Mouse (Mus musculus) forebrain, postnatal 0 days (tissue): ENCODE measurements at regions not wholly inside any gene's neighbourhood (a gene's known extent, or its start where the extent isn't known, plus 50 kb on each side); places are given as distances from the start of the nearest gene placed in this dataset.

Experiments
- ATAC-seq: fragments of 200-750 bp; cut with Nextera tagmentation; 2 replicates; pipeline ENCODE4 v1.8.0; 2017; ENCODE audit warnings: mild to moderate bottlenecking, moderate library complexity
- DNase-seq: peaks from one replicate; pipeline ENCODE4 v3.0.0-alpha.2; 2015
- H3K27ac ChIP-seq: fragments of 300-500 bp; sonication (generic); 2 replicates; pipeline ENCODE4 v1.5.1; 2014; ENCODE audit warnings: low read depth, mild to moderate bottlenecking, antibody characterized with exemption, low read length, moderate library complexity, mixed read lengths
- H3K27me3 ChIP-seq: fragments of 300-500 bp; sonication (generic); 2 replicates; pipeline ENCODE4 v1.6.1; 2014; ENCODE audit warnings: mild to moderate bottlenecking, low read length, mixed read lengths; ENCODE audit not compliant: insufficient read depth
- H3K36me3 ChIP-seq: fragments of 300-500 bp; sonication (generic); 2 replicates; pipeline ENCODE4 v1.6.1; 2014; ENCODE audit warnings: mild to moderate bottlenecking, moderate library complexity; ENCODE audit not compliant: insufficient read depth
- H3K4me1 ChIP-seq: fragments of 300-500 bp; sonication (generic); 2 replicates; pipeline ENCODE4 v1.6.1; 2014; ENCODE audit warnings: antibody characterized with exemption; ENCODE audit not compliant: insufficient read depth
- H3K4me2 ChIP-seq: fragments of 300-500 bp; sonication (generic); 2 replicates; pipeline ENCODE4 v1.6.1; 2014; ENCODE audit warnings: low read depth, mild to moderate bottlenecking, moderate library complexity
- H3K4me3 ChIP-seq: fragments of 300-500 bp; sonication (generic); 2 replicates; pipeline ENCODE4 v1.5.1; 2014; ENCODE audit warnings: low read depth, low read length, mixed read lengths
- H3K9ac ChIP-seq: fragments of 300-500 bp; sonication (generic); 2 replicates; pipeline ENCODE4 v1.6.1; 2014; ENCODE audit warnings: mild to moderate bottlenecking
- H3K9me3 ChIP-seq: fragments of 300-500 bp; sonication (generic); 2 replicates; pipeline ENCODE4 v1.6.1; 2016; ENCODE audit warnings: low read length
- CTCF ChIP-seq: sonication (generic); IDR thresholded peaks from 2 replicates; pipeline ENCODE4 v1.5.1; 2016; ENCODE audit warnings: antibody characterized with exemption, control low read depth, low read depth
- WGBS: fragments of 180-500 bp; shearing (Covaris S2); extraction: QIAGEN DNeasy Blood & Tissue Kit; methylation state at CpG from one replicate; pipeline ENCODE4 v1.1.7; 2014; 5-methylcytosine and 5-hydroxymethylcytosine counted together

DNA sequence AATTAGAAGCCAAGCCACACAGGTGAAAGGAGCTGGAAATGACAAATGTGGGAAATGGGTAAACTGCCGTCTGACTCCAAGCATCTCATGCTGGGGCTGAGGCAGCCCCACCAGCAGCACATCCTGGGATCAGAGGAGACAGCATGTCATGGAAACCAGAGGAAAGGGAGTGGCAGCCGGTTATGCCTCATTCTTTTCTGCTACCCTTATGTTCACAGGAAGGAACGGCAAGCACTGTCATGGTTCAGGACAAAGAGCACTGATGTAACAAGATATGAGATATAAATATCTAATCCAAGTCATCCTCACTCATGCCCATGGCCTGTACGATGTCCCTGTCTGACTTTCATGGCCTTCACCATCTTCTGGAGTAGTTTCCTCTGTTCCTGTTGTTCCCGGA is 125.2 kb upstream of the Tnfaip3 start:
- Histone ChIP-seq H3K9ac (no peak overlapping the region), H3K4me3 (no peak overlapping the region), H3K9me3 (no peaks in the 10 kb centered on the region), H3K27ac (no peak overlapping the region), H3K27me3 (no peaks in the 10 kb centered on the region), H3K4me2 (no peak overlapping the region), H3K36me3 (no peaks in the 10 kb centered on the region), H3K4me1 (no peaks in the 10 kb centered on the region)
- DNase-seq (no peak), ATAC-seq (no peak)
- TF ChIP-seq CTCF, result no peak
- WGBS, result 87% methylated on average over 5 of the region's 5 CpGs

DNA sequence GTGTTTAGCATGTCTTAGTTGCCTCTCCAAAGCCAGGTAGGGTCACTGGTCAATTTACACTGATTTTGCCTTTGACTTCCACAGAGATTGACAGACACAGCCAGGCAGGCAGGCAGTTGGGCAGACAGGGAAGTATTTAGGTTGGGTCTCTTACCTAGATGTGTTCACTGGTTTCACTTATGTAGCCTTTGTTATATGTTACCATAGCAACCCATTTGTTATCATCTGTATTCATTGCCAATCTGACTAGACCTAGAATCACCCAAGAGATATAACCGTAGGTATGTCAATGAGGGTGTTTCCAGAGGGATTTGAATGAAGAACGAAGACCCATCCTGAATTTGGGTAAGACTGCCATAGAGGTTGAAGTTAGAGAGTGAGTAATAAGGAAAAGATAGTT is 123.8 kb upstream of the Tnfaip3 start:
- DNase-seq (no peak), ATAC-seq (no peak)

DNA sequence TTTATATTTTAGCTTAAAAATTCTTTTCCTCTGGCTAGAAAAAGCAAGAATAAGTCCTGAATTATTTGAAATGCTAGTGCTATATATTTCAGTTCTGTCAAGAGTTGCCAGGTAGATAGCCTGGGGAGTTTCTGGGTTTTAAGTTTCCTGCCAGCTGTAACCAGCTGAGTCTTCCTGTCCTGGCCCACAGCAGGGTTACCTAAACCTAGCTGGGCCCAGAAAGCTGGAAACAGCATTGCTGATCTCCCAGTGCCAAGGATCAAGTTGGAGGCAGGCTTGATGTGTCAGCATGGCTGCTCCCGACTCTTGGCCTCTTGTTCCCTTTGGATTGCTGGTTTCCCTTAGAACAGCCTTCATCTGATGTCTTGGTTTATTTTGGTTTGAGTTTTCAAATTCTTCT is 122.8 kb upstream of the Tnfaip3 start:
- Histone ChIP-seq H3K4me2 (no peak overlapping the region), H3K4me1 (no peaks in the 10 kb centered on the region), H3K9ac (no peak overlapping the region), H3K27ac (no peak overlapping the region), H3K36me3 (no peaks in the 10 kb centered on the region), H3K9me3 (no peaks in the 10 kb centered on the region), H3K27me3 (no peaks in the 10 kb centered on the region), H3K4me3 (no peak overlapping the region)
- DNase-seq (no peak), ATAC-seq (no peak)
- no peak for TF ChIP-seq CTCF
- WGBS, result 82% methylated on average over 1 of the region's 1 CpGs

More for the DNA sequence above, 123.8 kb upstream of the Tnfaip3 start:
- H3K4me1 ChIP-seq, result no peaks in the 10 kb centered on the region
- H3K9ac ChIP-seq, result no peak overlapping the region
- TF ChIP-seq CTCF, result no peak
- H3K4me2 ChIP-seq, result no peak overlapping the region
- no peaks in the 10 kb centered on the region for H3K36me3 ChIP-seq
- no peaks in the 10 kb centered on the region for H3K27me3 ChIP-seq
- no peaks in the 10 kb centered on the region for H3K9me3 ChIP-seq
- no peak overlapping the region for H3K27ac ChIP-seq
- WGBS, result 64% methylated on average over 2 of the region's 2 CpGs
- H3K4me3 ChIP-seq, result no peak overlapping the region

DNA sequence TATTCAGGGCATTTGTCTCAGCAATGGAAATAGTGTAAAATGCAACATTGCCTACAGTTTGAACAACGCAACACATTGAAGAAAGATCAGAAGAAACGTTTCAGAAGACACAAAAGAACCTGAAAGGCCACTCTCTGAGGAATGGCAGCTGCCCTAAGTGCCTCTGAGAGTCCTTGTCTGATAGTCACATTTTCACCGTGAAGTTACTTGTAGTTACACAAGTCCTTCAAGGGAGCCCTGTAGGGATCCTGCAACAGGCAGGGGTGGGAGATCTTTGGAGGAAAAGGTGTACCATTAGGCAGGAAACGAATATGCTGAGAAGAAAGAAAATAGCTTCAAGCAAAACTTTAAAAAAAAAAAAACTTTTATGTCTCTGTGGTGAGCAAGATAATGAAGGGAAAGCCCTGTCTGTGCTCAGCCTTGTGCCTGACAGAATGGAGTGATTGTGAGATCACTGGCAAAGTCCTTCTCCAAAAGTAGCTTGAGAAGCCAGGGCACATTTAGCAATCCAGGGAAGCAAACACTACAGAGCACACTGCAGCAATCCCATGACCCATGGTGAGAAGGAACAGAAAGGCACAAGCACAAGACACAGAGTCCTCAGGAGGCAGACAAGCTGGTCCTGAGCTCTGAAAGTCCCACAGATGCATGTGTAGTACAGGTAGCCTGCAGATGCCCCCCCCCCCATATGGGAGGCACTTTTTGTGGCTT is 112.3 kb upstream of the Tnfaip3 start:
- no peak overlapping the region for H3K27ac ChIP-seq
- no peak overlapping the region for H3K4me3 ChIP-seq
- H3K4me2 ChIP-seq, result no peak overlapping the region
- H3K9me3 ChIP-seq, result no peaks in the 10 kb centered on the region
- no peaks in the 10 kb centered on the region for H3K27me3 ChIP-seq
- no peak for DNase-seq
- H3K4me1 ChIP-seq, result no peaks in the 10 kb centered on the region
- no peak overlapping the region for H3K9ac ChIP-seq
- WGBS, result 60% methylated on average over 4 of the region's 4 CpGs
- ATAC-seq, result no peak
- H3K36me3 ChIP-seq, result no peaks in the 10 kb centered on the region
- TF ChIP-seq CTCF, result no peak

DNA sequence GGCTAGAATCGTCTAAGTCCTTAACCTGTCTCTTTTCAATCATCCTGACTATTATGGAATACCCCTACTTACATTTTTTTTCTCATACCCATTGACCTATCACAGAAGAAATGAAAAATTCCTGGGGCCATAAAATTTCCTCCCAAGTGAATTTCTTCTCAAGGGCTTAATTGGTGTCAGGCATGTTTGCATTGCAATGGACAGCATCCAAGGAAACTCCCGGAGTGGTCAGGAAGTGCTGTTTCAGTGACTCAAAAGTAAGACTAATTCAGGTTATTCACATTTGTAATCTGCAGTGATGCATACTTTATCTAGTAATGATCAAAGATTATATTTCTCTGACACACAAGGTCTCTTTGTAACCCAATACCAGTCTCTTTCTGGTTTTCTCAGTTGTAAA is 111.5 kb upstream of the Tnfaip3 start:
- no peak overlapping the region for H3K27ac ChIP-seq
- H3K36me3 ChIP-seq, result no peaks in the 10 kb centered on the region
- 71% methylated on average over 2 of the region's 2 CpGs for WGBS
- no peak overlapping the region for H3K4me2 ChIP-seq
- H3K9ac ChIP-seq, result no peak overlapping the region
- DNase-seq (no peak), ATAC-seq (no peak)
- no peaks in the 10 kb centered on the region for H3K9me3 ChIP-seq
- no peaks in the 10 kb centered on the region for H3K4me1 ChIP-seq
- H3K4me3 ChIP-seq, result no peak overlapping the region
- H3K27me3 ChIP-seq, result no peaks in the 10 kb centered on the region
- TF ChIP-seq CTCF, result no peak

DNA sequence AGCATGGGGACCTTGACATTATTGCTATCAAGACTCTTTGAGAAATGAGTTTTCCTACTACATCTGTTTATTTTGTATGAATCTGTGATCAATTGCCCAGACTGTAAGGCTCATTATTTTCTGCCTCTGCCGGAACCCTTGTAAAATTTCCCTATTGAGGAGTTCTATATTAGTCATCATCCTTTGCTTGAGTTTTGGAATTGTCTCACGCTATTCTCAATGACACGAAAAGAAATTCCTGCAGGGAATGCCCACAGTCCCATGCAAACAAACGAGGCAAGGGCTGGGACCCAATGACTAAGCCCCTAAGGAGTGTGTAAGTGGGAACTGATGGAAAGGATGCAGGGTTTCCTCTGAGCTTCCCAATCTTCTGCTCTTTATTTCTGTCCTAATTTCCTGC is 111.0 kb upstream of the Tnfaip3 start:
- ATAC-seq, result no peak
- no peak overlapping the region for H3K4me3 ChIP-seq
- WGBS, result 66% methylated on average over 4 of the region's 4 CpGs
- no peaks in the 10 kb centered on the region for H3K27me3 ChIP-seq
- H3K36me3 ChIP-seq, result no peaks in the 10 kb centered on the region
- DNase-seq, result no peak
- H3K9me3 ChIP-seq, result no peaks in the 10 kb centered on the region
- H3K4me1 ChIP-seq, result no peaks in the 10 kb centered on the region
- TF ChIP-seq CTCF, result no peak
- no peak overlapping the region for H3K27ac ChIP-seq
- H3K9ac ChIP-seq, result no peak overlapping the region
- no peak overlapping the region for H3K4me2 ChIP-seq

DNA sequence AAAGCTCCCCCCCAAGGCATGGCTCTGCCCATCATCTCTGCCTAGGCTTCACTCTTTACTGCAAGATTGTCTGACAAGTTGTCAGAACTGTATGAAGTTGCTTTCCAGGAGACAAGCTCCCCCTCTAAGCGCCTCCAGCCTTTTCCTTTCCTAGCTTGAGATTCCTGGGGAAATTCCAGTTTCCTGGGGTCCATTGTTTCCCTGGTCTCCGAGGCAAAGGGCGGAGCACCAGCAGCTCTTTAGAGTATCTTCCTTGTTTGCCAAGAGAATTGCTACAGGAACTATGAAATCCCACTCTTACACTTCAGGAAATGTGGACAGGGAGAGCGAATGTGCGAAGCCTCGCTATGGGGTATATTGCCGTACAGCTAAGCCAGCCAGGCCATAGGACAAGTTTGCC is 108.2 kb upstream of the Tnfaip3 start:
- H3K9ac ChIP-seq, result no peak overlapping the region
- no peak overlapping the region for H3K4me2 ChIP-seq
- no peak for TF ChIP-seq CTCF
- DNase-seq, result no peak
- H3K9me3 ChIP-seq, result no peaks in the 10 kb centered on the region
- no peaks in the 10 kb centered on the region for H3K36me3 ChIP-seq
- no peak overlapping the region for H3K4me3 ChIP-seq
- no peak overlapping the region for H3K27ac ChIP-seq
- H3K27me3 ChIP-seq, result no peaks in the 10 kb centered on the region
- no peaks in the 10 kb centered on the region for H3K4me1 ChIP-seq
- 53% methylated on average over 7 of the region's 7 CpGs for WGBS
- ATAC-seq, result no peak
